Mouse (Mus musculus) liver, embryonic 14.5 days (tissue): ENCODE data around the gene Kcnc3.

Experiments
- CTCF ChIP-seq: IDR thresholded peaks from 2 replicates; pipeline ENCODE4 v1.5.1; 2016; ENCODE audit warnings: antibody characterized with exemption, low read depth, control low read depth
- EP300 ChIP-seq: IDR thresholded peaks from 2 replicates; pipeline ENCODE4 v1.6.1; 2016; ENCODE audit warnings: antibody characterized with exemption, low read depth

DNA sequence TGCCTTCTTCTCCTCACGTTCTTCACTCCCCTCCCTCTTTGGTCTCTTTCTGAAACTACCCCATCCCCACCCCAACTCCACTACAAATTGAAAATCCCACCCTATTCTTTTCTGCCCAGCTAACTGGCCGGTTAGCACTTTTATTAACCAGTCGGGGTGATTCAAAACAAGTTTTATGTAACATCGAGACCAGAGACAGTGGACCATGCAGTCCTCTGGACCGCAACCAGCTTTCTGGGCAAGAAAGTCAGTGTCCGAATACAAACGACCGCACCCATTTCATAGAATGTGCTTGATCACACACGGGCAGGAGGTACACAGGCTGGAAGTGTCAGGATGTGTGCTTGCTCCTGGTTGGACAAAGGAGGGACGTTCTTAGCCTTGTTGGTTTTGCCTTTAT lies 26.0 kb upstream of the Kcnc3 start:
- TF ChIP-seq CTCF (no peak), EP300 (no peak)
